Mouse (Mus musculus) heart, adult 18-20 months (tissue): Measurements from ENCODE around the gene Flad1. TPM values are rescaled to one million over a fixed set of nuclear protein-coding genes. Genes with fewer than 3 reads are reported as not detected.

ENCODE experiments used
- DNase-seq, 2 experiments: peaks; one replicate each; pipeline ENCODE4 v3.0.0; 2021 to 2022; ENCODE audit warnings: mixed read lengths in 1 of 2
- total RNA-seq, 2 experiments: library from RNA; stranded (reverse); gene quantifications; 2 replicates each; pipeline ENCODE4 v1.2.3; 2021

Flad1 gene
- total RNA-seq, 2 experiments from 2014 or later = 59.5 to 63.8 TPM

GRCm38 (mm10) chr3:89395806-89396653, 15.6 kb downstream of the Flad1 start:
- DNase-seq = peak; percentile 80 to 84

DNA sequence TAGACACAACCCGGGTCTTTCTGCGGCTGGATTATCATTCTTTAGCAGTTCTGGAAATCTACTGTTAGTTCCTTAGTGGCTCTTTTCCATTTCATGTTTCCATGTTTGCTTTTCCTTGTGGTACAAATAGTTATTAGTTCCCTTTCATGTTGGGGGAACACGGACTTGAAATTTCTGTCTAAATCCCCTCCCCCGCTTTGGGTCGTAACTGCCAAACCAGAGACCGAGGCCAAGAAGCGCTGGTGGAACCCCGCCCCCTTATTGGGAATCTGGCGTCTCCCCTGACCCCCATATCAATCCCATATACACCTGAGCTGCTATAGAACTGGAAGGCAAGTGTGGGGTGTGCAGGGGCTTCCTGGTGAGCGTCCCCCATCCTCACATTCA, 16.3 kb downstream of the Flad1 start:
- DNase-seq = peak in 1 of 2 experiments; percentile 51

- DNase-seq = peak; percentile 90 to 91
Measured at GRCm38 (mm10) chr3:89394894-89395256, 16.8 kb downstream of the Flad1 start.

DNA sequence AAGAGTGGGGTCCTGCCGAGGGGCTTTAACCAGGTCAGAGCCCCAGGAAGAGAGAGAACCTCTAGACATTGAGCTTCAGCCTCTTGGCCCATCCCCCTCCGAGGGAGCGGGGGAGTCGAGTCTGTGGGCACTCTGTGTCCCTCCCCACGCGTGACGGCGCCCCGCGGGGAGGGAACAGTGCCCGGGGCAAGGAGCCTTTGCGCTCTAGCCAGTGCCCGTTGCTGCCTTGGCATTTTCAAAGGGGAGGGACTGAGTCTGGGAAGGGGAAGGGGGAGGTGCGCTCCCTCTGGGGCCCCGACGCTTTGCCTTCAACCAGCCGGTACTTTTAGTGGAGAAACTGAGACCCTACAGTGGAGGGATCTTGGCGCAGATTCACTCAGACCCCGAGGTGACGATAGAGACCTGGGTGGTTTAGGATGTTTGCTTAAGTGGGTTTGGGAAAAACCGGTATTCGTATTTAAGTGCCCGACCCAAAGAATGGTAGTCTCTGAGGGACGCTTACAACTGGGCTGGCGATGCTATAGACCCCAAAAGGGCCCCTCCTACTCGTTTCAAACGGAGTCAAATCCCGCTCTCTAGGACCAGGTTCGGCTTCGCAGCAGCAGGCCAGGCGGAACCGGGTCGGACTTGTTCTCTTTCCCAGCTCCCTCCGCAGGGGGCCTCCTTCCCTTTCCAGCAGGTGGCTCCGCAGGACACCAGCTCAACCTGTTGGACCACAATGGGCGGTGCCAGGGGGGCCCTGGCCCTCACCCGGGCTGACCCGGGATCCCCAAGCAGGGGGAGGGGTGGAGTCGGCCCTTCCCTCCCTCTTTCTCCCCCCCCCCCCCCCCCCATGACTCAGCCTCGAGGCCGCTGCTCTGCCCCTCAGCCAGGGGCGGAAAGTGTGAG, 17.4 kb downstream of the Flad1 start, which contains the start of gene Zbtb7b:
Gene Zbtb7b (minus strand): TSS at position 771 of the 888 bp plus-strand sequence.
- DNase-seq = peak; percentile 83 to 84

DNA sequence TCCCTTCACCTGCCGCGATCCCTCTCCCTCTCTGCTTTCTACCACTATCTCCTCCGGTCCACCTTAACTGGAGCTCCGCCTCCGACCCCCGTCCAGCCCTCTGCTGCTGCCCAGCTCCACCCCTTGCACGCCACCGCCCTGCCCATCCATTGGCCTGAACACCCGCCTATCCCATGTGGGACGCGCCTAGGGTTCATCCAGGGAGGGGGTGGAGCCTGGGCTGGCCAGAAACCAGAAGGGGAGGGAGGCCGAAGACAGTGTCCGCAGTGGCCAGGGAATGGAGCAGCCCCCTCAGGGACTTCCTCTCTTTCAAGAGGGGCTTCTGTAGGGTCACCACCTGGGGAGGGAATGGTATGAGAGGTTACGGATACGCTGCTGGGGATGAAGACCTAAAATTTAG, 18.1 kb downstream of the Flad1 start:
- peak; percentile 100 for DNase-seq

- DNase-seq = peak; percentile 52 to 66
Measured at GRCm38 (mm10) chr3:89392871-89393311, 18.8 kb downstream of the Flad1 start.

DNA sequence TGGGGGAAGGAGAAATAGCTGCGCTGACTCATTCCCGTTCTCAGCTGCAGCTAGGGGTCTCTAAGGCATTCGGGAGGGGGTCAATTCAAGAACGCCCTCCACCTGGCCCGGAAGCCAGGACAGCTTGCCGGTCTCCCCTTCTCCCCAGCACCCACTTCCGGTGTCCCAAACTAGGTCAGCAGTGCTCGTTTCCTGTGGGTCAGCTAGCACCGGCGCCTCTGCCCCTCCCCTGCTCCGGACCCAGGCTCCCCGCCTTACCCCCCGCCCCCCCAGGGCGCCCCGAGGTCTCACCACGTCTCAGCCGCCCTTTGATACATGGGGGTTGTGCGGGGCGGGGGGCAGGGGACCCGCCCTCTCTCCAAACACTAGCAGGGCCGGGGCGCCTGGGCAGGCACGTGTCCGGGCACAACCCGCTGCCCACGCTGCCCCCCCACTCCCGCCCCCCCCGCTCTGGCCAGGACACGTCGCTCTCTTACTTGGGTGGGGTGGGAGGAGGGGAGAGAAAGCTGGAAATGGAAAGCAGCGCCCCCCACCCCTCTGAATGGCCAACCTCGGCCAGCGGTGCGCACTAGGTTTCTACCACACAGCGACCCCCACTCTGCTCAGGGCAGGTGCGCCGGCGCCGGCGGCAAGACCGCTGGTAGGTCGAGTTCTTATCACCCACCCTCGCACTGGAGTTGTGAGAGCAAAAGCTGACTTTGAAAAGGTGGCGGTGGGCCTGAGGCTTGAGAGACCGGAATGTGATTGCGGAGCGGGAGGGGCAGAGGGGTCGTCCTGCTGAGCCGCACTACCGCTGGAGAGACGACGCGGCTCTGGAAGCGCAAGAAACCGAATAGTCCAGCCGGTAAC, 19.8 kb downstream of the Flad1 start:
- DNase-seq = peak; percentile 81 to 89

DNA sequence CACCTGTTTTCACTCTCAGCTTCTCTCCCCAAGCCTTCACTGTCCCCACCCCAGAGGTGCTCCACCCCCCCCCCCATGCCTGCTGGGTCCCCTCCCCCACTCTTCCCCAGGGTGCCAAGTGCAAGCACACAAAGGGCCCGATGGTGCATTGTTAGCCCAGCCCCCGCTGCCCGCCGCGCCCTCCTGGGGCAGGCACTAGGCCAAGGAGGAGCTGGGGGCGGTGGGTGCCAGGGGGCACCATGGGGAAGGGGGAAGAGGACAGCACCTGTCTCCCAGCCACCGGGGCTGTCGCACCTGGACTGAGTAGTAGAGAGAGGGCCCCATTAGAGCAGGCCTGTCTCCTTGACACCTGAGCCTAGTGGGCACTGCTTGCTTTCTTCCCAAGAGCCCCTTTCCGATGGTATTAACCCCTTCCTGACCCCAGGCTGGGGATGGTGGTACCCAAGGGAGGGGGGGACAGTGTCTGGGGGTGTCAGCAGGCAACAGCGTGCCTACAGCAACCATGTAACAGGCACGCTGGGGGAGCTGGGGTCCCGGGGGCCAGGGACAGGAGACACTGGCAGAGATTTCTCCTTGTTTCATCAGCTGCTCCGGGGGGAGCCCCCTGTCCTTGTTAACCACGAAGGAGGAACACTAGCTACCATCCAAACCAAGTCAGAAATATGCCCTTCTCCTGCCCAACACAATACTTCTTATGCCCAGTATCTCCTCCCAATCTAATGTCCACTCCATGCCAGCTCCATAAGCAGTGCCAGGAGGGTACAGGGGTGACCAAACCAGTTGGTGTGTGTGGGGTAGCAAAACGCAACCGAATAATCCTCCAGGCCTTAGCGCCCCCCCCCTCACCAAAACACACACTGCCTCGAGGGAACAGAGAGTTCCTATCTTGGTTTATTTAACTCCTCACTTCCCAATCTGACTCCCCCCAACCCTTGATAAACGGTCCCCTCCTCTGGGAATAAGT, 20.7 kb downstream of the Flad1 start:
- peak in 1 of 2 experiments; percentile 48 for DNase-seq

- DNase-seq = peak; percentile 72 to 81
Measured at GRCm38 (mm10) chr3:89390111-89390515, 21.6 kb downstream of the Flad1 start.

DNA sequence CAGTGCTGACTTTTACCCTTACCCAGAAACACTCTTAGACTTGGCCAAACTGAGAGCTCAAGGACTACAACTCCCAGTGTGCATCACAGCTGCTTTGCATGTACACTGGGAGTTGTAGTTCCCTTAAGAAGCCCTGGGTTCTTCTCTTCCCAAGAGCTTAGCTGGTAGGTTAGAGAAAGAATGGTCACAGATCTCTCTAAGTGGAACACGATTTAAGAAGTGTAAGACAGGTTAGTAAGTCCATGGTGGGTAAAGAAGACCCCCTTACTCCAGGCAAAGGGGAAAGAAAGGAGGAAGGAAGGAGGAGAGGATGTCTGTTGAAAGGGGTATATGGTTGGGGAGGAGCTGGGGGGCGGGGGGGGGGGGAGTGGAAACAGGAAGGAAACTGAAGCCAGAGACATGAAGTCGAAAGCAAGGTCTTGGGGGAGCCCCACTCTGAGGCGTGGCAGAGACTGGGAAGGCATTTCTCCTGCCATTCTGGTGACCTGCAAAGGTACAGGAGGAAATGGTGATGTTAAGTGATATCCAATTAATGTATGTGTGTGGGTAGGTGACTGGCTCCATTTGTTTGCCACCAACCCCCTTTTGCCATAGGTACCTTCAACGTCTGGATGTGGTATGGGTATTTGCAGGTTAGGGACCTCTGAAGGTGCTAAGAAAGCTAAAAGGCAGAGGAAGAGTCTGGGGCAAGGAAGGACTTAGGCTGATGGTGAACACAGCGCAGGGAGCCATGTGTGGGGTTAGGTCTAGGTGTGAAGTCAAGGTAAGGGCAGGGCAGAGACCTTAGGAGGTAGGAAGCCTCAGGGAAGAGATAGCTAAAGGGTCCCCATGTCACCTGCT, 22.5 kb downstream of the Flad1 start:
- peak; percentile 55 to 62 for DNase-seq

DNA sequence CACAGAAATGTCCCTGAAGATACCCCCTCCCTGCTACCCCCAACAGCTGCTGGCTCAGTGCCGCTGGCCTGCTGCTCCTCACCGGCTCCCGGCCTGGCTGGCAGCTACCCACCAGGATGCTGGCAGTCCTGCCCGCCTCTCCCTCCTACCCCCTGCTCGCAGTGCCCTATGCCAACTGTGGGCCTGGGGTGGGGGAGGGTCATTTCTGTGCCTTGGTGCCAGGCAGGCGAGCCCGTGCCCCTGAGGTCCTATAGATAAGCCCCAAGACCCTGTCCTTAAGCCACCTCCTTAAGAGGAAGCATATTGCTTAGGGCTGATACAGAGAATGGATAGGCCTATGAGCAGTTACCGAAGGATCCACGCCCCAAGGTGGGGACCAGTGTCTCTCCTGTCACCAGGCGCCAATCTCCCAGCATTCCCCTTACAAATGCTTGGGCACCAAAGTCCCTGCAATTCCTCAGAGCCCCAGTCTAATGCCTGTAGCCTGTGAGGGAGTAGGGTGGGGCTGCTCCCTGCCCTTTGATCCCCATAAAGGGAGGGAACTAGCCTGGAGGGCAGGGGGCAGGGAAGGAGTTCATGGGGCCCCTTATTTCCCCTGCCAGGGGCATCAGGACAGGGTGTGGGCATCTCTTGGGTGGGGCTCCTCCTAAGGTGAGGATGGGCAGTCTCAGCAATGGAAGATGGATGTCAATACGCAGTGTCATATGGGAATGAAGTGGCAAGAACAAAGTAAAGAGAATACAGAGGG, 23.4 kb downstream of the Flad1 start:
- DNase-seq = peak; percentile 70 to 84

DNA sequence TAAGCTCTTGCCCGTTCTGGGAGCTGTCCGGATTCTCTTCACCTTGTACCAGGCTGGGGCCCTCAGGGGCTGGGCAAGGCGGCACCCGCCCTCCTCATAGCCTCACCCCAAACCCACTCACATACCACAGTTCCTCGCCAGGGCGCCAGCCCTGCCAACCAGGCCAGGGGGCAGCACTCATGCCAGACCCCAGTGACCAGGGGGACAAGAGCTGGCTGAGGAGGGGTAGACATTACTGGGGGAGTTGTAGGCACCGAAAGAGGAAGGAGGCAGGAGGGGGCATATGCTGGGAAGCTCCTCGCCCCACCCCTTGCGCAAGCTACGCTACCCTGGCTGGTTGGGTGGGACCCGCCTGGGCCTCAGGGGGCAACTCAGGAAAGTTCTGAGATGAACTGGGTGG, 24.0 kb downstream of the Flad1 start:
- peak; percentile 44 to 59 for DNase-seq

- DNase-seq = no peak
Measured at GRCm38 (mm10) chr3:89386438-89387420, 24.9 kb downstream of the Flad1 start.

GRCm38 (mm10) chr3:89385451-89385850, 26.2 kb downstream of the Flad1 start:
- DNase-seq = no peak

DNA sequence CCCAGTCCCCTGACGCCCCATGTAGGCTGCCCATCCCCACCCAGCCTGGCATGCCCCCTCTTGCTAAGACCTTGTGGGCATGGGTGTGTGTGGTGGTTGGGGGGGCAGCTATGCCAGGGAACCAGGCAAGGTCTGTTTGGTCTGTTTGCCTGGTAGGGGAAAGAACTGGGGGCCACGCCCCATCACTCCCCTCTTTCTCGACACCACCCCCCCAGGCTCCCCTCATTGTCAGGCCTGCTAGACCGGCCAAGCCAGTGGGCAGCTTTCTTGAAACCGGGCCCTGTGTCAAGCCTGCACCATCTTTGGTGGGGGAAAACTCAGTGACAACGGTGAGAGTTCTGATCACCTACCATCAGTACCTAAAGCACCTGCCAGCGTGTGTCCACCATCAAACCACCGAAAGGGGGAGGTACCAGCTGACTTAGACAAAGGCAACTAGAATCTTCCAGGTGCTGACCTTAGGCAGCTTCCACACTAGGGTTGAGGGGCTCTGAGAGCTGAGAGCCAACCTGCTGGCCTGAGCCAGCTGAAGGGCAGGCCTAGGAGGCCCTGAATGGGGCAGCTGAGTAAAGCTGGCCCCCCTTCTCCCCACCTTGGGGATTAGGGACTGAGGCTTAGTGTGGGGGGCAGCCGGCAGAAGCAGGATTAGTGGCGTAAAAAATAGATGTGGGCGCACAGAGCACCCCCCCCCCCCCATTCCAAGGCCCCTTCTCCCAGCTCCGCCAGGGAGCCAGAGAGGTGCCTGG, 27.2 kb downstream of the Flad1 start:
- no peak for DNase-seq

DNA sequence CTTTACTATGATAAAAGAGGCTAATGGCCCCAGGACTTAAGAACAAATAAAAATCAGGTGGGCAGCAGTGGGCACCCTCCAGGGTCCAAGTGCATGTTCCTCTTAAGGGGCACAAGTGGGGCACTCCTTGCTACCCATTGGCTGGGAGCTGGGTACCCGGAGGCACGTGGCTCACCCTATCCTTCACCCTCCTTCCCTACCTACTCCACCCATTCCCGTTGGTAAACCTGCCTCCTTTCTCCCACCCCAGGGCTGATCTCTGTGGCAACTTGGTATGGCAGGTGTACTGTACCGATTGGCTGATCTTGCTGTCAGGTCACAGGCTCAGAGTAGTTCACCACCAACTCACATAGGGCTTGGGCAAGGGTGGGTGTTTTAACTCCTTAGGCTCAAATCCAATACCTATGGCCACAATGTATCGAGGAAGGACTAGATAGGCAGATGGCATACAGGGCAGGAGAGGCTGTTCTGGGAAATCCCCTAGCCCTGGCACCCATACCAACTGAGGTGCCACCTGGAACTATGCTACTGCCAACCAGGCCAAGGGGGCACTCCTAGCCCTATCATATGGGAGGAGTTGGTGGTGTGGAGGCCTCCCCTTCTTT, 27.9 kb downstream of the Flad1 start:
- DNase-seq = no peak

- DNase-seq = no peak
Measured at GRCm38 (mm10) chr3:89382950-89383349, 28.7 kb downstream of the Flad1 start.
